Mouse (Mus musculus): ENCODE results near the gene Ptpdc1.

The Ptpdc1 gene

DNA sequence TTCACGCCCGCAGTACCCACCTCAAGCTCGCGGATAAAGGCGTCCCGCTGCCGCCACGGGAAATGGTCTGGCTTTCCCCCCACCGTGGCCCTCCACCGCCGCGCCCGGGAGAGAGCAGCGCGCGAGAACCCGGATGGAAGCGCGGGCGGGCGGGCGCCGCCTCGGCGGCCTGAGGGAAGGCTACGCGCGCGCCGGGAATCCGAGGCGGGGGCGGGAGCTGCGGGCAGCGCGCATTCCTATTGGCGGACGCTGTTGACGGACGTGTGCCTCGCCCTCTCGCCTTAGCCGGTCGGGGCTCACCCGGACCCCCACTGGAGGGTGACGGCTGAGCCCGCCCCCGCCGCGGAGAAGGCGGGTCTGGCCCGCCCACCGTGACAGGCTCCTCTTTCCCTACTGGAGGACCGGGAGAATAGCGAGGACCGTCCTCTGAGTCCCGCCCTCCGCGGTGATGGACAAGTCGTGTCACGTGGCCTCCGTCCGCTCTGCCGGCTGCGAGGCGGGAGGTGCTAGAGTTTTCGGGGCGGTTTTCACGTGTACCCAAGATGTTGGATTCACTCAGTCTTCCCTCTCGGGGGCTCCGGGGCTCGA lies 79.0 kb downstream of the Ptpdc1 start:
- WGBS, result under 1% methylated on average over 72 of the region's 72 CpGs

DNA sequence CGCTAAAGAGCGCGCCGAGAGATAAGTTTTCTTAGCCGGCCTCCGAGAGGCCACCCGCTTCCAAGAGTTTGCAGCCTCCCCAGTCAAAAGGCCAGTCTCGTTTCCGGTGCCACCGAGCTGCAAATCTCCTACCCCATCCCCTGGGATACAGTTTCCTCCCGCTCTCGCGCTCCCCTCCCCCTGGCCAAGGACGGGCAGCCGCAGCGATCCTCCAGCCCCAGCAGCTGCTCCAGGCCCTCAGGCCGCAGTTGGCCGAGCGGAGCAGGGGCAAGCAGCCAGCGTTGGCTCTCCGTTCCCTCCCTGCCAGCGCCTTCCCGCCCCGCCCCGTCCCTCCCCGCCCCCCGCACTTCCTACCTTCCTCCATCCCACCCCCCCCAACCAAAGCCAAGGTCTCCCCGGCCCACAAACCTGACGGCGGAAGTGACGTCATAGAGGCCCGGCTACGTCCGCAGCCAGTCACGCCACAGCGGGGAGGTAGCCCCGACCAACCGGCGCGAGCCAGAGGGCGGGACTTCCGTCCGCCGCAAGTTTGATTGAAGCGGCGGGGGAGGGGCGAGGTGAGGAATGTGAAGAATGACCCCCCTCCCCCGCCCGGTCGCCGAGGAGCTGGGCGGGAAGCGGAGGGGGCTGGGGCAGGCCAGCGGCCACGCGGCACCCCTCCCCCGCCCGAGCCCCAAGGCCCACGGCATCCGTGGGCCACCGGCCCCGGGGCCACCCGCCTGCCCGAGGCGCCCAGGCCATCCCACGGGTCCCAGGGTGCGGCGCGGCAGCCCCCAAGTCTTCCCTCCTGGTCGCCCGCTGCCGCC lies 79.8 kb downstream of the Ptpdc1 start:
- 1% methylated on average over 56 of the region's 72 CpGs for WGBS

DNA sequence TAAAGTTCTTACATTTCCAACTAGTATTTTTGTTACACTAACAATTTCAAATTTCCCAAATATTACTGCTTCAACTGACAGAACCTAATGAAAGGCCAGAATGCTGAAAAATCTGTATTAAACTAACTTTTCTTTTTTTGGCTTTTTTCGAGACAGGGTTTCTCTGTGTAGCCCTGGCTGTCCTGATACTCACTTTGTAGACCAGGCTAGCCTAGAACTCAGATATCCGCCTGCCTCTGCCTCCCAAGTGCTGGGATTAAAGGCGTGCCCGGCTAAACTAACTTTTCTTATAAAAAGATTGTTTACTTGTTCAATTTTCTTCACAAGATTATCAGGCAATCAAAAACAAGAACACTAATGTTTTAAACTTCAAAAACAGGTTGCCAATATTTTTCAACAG lies 80.6 kb downstream of the Ptpdc1 start:
- 29% methylated on average over 4 of the region's 4 CpGs for WGBS

DNA sequence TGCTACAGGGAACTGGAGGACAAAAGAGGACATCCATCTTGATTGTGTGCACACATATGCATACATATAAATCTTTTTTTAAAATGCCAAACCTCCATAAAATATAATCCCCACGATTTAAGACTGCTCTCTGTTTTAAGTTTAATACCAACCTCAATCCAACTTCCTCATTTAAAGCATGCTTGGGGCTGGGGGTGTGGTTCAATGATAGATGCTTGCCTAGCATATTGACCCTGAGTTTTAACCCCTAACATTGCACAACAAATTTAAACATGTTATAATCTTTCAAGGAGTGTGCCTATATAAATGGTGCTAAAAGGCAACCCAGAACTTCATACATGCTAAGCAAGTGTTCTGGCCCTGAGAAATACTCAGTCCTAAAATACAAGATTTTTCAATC lies 85.0 kb downstream of the Ptpdc1 start:
- WGBS, result 29% methylated on average over 1 of the region's 1 CpGs

DNA sequence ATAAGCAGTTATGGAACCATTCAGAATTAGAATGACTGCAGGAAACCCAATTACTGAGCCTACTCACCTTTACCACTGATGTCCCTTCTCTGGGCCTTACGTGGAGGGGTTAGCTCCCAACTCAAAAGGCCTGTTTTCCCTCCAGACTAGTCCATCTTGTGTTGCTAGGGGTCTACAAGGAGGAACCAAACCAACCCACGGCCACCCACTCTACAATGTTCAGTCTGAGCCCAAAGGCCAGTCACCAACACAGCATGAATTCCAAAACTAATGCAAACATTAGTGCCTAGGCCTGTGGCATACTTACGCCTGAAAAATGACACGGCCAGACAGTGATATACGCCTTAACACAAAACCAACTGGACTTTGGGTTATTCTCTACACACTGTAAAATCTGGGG lies 92.0 kb downstream of the Ptpdc1 start:
- WGBS, result 93% methylated on average over 5 of the region's 5 CpGs

DNA sequence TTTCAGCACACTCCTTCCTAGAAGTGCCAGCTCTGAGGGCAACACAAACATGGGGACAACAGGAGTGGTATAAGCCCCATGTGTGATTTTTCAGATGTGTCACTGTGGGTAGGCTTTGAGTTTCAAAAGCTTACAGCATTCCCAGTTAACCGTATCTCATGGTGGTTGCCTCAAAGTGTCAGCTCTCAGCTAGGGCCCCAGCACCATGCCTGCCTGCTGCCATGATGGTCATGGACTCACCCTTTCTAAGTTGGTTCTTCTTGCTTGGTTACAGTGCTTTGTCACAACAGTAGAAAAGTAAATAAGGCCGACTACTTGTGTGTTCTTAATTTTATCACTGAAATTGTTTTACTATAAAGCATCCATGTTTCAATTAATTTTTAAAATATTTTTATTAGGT lies 94.0 kb downstream of the Ptpdc1 start:
- 77% methylated on average over 2 of the region's 2 CpGs for WGBS

DNA sequence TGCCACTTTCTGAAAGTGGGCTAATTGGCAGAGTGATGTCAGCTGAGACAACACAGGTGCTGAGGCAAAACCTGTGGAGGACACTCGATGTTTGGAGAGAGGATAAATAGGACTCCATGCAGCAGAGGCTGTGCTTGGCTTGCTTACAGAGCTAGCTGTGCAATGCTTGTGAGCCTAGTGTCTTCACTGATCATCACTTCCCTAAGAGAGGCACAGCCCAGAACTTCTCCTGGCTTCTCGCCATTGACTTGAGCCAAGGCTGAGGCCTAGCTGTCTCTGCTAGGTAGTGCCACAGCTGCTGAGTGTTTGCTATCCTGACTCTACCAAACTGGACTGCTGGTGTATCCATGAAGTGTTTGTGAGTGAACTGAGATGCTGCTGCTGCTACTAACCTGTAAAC lies 94.8 kb downstream of the Ptpdc1 start:
- WGBS, result 55% methylated on average over 2 of the region's 2 CpGs

DNA sequence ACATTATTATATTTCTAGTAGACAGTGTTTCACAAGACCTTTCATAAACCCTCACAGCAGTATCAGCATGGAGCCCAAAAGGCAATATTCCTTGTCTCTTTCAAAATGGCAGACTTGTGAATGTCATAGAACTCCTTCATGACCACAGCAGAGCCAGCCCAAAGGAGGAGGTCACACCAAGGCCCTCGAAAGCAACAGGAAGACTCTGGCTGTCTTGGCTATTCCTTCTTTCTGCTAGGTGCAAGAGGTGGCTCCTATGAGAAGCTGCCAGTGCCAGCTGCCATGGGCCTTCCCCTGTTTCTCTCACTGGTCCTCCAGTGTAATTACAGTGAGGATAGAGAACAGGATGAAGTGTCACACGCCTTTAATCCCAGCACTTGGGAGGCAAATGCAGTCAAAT lies 96.4 kb downstream of the Ptpdc1 start:
- WGBS, result 58% methylated on average over 2 of the region's 2 CpGs

DNA sequence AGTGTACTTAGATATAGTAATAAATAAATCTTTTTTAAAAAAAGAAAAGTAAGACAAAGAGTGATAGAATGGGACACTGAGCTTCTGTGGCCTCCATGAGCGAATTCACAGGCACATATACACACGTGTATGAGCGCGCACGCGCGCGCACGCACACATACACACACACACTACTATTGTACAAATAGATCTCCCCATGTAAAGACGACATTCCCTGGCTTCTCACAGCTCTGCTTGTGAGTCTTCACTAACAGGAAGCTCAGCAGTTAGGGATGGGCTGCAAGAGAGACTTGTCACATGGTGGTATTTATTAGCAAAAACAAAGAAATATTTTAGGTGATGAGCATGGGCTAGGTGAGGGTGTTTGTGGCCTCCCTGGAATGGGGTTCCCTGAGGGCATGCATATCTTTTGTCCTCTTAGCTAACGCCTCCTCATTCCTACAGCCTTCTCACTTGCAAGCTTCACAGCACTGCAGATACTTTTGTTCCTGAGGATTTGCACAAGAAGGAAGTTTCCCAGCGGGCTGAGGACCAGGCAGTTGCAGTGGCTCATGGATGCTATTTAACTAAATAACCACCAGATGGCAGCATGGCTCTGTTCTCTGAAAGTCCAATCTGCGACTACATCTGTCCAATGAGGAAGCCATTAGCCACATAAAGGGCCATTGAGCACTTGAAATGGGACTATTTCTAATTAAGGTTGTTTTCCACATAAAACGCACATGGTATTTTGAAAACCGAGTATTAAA lies 97.2 kb downstream of the Ptpdc1 start:
- 51% methylated on average over 15 of the region's 15 CpGs for WGBS

All from cerebral cortex, adult 2 months (tissue).